Mouse (Mus musculus): ENCODE measurements at regions not wholly inside any gene's neighbourhood (a gene's known extent, or its start where the extent isn't known, plus 50 kb on each side); places are given as distances from the start of the nearest gene placed in this dataset.

DNA sequence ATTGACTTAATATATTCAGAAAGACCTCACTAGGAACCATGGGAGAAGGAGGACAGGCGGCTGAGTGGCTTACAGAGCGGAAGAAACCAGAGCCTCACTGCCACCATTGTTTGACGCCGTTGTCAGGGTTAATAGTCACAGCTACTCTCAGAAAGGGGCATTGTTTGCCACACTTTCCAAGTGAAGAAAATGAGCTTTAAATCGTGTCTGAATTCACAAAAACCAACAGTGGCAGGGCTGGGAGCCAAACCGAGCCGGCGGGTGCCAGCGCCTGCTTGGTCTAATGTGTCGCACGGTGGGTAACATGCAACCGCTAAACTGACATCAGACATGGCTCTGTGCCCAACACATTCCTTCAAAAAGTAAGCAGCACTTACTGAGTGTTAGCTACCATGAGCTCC lies 68.8 kb upstream of the Twist2 start:
- TF ChIP-seq TCF12 (IDR thresholded peaks at IDR 0.05; ENCODE audit: low read depth, low read length) = no peak
- no peak for TF ChIP-seq ZMIZ1 (IDR thresholded peaks at IDR 0.05; ENCODE audit: low read depth, low read length)
- TF ChIP-seq USF2 (conservative IDR thresholded peaks at IDR 0.05; ENCODE audit: low read depth, low read length) = no peak
- TF ChIP-seq PAX5 (IDR thresholded peaks at IDR 0.05; ENCODE audit: low read length) = no peak
- TF ChIP-seq CHD2 (IDR thresholded peaks at IDR 0.05; ENCODE audit: low read length) = no peak
- TF ChIP-seq ETS1 (conservative IDR thresholded peaks at IDR 0.05; ENCODE audit: low read depth, low read length) = no peak
- no peak for TF ChIP-seq NELFE (IDR thresholded peaks at IDR 0.05; ENCODE audit: low read depth, low read length)
- TF ChIP-seq POLR2AphosphoS2 (IDR thresholded peaks at IDR 0.05; ENCODE audit: low read depth, low read length) = no peak
- no peak for TF ChIP-seq JUND (conservative IDR thresholded peaks at IDR 0.05; ENCODE audit: low read depth, low read length)
- TF ChIP-seq JUN (IDR thresholded peaks at IDR 0.05; ENCODE audit: insufficient read depth, low read depth, low read length) = no peak
- TF ChIP-seq RCOR1 (conservative IDR thresholded peaks at IDR 0.05; ENCODE audit: low read depth, low read length) = no peak
- no peak for TF ChIP-seq E2F4 (IDR thresholded peaks at IDR 0.05; ENCODE audit: insufficient replicate concordance, low read depth, low read length)
- TF ChIP-seq MXI1 (IDR thresholded peaks at IDR 0.05; ENCODE audit: low read depth, low read length) = no peak
- TF ChIP-seq MEF2A (IDR thresholded peaks at IDR 0.05; ENCODE audit: borderline replicate concordance, low read depth, low read length) = no peak
- TF ChIP-seq ZKSCAN1 (IDR thresholded peaks at IDR 0.05; ENCODE audit: borderline replicate concordance, low read depth, low read length) = no peak
- no peak for TF ChIP-seq GABPA (IDR thresholded peaks at IDR 0.05; ENCODE audit: insufficient replicate concordance, low read depth, low read length)
- Histone ChIP-seq H3K4me2 (ENCODE audit: insufficient read depth, low read depth, poor library complexity, severe bottlenecking) (no peak overlapping the region), H3K4me1 (ENCODE audit: control insufficient read depth in 1 of 2, insufficient read depth in 2 of 2) (peaks cover 0 to 3% of the 10 kb centered on the region in 2 experiments; a peak in 1 of 4 replicates), H3K79me2 (replicated peaks; ENCODE audit: control insufficient read depth, extremely low read depth, insufficient read depth, poor library complexity, severe bottlenecking) (no peaks in the 10 kb centered on the region), H3K9ac (ENCODE audit: insufficient read depth, low read depth) (no peak overlapping the region), H3K27me3 (replicated peaks) (peaks cover 75% of the 10 kb centered on the region), H3K4me3 (replicated peaks in 1 of 3; ENCODE audit: low read depth in 2 of 3, low read length in 2 of 3, poor library complexity in 1 of 3) (no peak overlapping the region), H3K9me3 (replicated peaks; ENCODE audit: low read length) (no peaks in the 10 kb centered on the region), H3K36me3 (replicated peaks in 1 of 2; ENCODE audit: control insufficient read depth in 1 of 2, insufficient read depth in 1 of 2, low read length in 1 of 2) (no peaks in the 10 kb centered on the region), H3K27ac (ENCODE audit: insufficient read depth, low read depth) (no peak overlapping the region)
- dilution Hi-C loops (cut with MboI; ENCODE audit: extremely low pct_ligation_motif_present, extremely low pct_unique_long_range_greater_than_20kb, low sequenced_read_pairs) (no loop called here), in situ Hi-C loops (cut with MboI; ENCODE audit: low pct_ligation_motif_present, low pct_unique_long_range_greater_than_20kb, low sequenced_read_pairs) (no loop called here)
- no peak for DNase-seq (ENCODE audit: extremely low read depth)

DNA sequence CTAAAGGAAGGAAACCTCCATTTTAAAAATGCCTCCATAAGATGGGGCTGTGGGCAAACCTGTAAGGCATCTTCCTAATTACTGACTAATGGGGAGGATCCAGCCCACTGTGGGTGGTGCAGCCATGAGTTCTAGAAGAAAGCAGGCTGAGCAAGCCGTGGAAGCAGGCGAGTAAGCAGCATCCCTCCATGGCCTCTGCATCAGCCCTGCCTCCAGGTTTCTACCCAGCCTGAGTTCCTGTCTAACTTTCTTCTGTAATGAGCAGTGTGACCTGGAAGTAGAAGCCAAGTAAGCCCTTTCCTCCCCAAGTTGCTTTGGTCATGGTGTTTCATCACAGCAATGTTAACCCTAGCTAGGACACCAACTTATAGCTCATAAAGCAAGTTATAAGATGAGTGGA lies 66.5 kb upstream of the Twist2 start:
- Histone ChIP-seq H3K9ac (ENCODE audit: insufficient read depth, low read depth) (no peak overlapping the region), H3K4me3 (replicated peaks in 1 of 3; ENCODE audit: low read depth in 2 of 3, low read length in 2 of 3, poor library complexity in 1 of 3) (no peak overlapping the region), H3K4me1 (ENCODE audit: control insufficient read depth in 1 of 2, insufficient read depth in 2 of 2) (peaks cover 0 to 3% of the 10 kb centered on the region in 2 experiments; a peak in 1 of 4 replicates), H3K4me2 (ENCODE audit: insufficient read depth, low read depth, poor library complexity, severe bottlenecking) (no peak overlapping the region), H3K9me3 (replicated peaks; ENCODE audit: low read length) (no peaks in the 10 kb centered on the region), H3K27me3 (replicated peaks) (peaks cover 74% of the 10 kb centered on the region), H3K79me2 (replicated peaks; ENCODE audit: control insufficient read depth, extremely low read depth, insufficient read depth, poor library complexity, severe bottlenecking) (no peaks in the 10 kb centered on the region), H3K36me3 (replicated peaks in 1 of 2; ENCODE audit: control insufficient read depth in 1 of 2, insufficient read depth in 1 of 2, low read length in 1 of 2) (no peaks in the 10 kb centered on the region), H3K27ac (ENCODE audit: insufficient read depth, low read depth) (no peak overlapping the region)
- dilution Hi-C loops (cut with MboI; ENCODE audit: extremely low pct_ligation_motif_present, extremely low pct_unique_long_range_greater_than_20kb, low sequenced_read_pairs) = no loop called here
- no peak for DNase-seq (ENCODE audit: extremely low read depth)
- in situ Hi-C loops (cut with MboI; ENCODE audit: low pct_ligation_motif_present, low pct_unique_long_range_greater_than_20kb, low sequenced_read_pairs) = no loop called here
- TF ChIP-seq SMC3 (IDR thresholded peaks at IDR 0.05; ENCODE audit: low read depth, low read length) (no peak), ZNF384 (IDR thresholded peaks at IDR 0.05; ENCODE audit: low read depth, low read length) (no peak), KAT2A (IDR thresholded peaks at IDR 0.05; ENCODE audit: insufficient replicate concordance, low read length) (no peak)

Data from CH12.LX (cell line).